Mouse (Mus musculus) CD4-positive, CD25-positive, alpha-beta regulatory T cell, adult 9 weeks (primary cell): ENCODE data around the gene Nek5. TPM values are rescaled to one million over a fixed set of nuclear protein-coding genes. Genes with fewer than 3 reads are reported as not detected.

Experiments used
- polyA plus RNA-seq: library from polyadenylated mRNA; unstranded; fragments of 100-300 nt; shearing (Covaris generic); gene quantifications from one replicate; pipeline ENCODE4 v1.2.1, GENCODE M21; 2017

Nek5 gene
- 0.12 TPM for polyA plus RNA-seq

DNA sequence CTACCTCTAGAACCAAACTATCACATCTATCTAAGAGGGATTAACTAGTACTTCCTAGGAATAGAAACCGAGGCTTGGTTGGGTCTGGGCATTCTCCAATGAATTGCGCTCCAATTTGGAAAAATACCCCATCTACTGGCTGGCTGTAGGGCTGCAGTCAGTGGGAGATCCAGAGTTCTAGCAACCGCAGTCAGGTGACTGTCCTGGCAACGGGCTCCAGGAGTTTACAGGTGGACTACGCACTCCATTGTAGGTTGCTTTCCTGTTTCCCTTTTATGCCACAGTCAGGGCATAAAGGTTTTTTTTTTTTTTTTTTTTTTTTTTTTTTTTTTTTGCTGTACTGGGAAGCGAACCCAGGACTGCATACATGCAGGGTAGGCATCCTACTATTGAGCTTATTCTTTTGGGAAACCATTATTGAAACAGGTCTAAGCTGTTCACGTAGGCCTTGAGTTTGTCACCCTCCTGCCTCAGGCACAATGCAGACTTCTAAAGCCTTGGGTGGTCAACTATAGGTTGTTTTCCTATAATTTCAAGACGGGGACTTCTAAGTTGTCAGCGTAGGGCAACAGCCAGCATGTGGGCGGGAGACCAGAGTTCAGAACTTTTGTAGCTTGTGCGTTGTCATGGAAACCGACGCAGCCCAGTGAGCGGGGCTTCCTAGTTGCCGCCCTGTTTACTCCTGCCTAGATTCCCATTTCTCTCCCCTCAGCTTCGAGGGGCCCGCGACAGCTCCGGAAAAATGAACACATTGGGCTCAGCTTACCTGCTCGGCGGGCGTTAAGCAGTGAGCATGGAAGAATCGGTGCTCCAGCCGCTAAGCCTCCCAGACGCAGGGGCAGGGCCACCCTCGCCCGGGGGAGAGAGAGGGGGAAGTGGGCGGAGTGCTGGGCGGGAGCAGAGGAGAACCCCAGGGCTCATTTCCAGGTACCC lies at the start of gene Nek5:
Gene Nek5 (minus strand): TSS at position 834 of the 933 bp plus-strand sequence.

DNA sequence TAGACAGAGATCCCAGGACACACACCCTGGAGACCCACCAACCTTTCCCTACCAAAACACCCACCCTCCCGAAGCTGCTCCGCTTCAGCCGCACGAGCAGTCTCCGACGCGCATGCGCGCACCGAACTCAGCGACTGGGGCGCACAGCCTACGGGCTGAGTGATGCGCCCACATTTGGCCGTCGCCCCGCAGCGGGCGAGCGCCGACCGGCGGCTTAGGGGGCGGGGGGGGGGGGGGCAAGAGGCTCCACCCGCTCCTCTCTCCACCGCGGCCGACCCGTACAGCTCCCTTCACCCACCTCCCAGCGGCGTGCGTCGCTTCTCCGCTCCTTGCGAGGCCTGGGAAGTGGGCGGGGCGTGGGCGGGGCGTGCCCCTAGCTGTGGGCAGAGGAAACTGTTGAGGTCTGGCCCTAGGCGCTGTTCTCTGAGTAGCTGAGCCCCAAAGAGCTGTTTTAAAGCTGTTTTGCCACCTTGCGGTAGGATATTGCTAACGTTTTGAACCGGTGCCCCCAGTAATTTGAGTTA lies 41.3 kb upstream of the Nek5 start, which contains the start of gene Nek3:
Gene Nek3 (minus strand): TSS at position 356 of the 524 bp plus-strand sequence.

GRCm38 (mm10) chr8:22060446-22060889 lies 64.4 kb downstream of the Nek5 start, which contains the start of gene Alg11:
Gene Alg11 (plus strand): TSS chr8:22060721.

GRCm38 (mm10) chr8:22059821-22060445 lies 64.9 kb downstream of the Nek5 start, which contains the start of gene Atp7b:
Gene Atp7b (minus strand): TSS chr8:22060305.

Other genes starting within 250 kb of the Nek5 start
- not detected for gene Defb9, start 239.6 kb downstream of the Nek5 start, polyA plus RNA-seq
- not detected for gene Defb11, start 218.6 kb downstream of the Nek5 start, polyA plus RNA-seq
- not detected for gene Defb15, start 192.3 kb downstream of the Nek5 start, polyA plus RNA-seq
- not detected for gene Defb35, start 186.7 kb downstream of the Nek5 start, polyA plus RNA-seq
- not detected for gene Defb13, start 178.3 kb downstream of the Nek5 start, polyA plus RNA-seq
- not detected for gene Fam90a1a, start 166.3 kb downstream of the Nek5 start, polyA plus RNA-seq
- not detected for gene Ccdc70, start 155.3 kb downstream of the Nek5 start, polyA plus RNA-seq
- gene Atp7b, start 64.7 kb downstream of the Nek5 start, polyA plus RNA-seq, result 0.20 TPM
- 13.0 TPM for gene Alg11, start 64.3 kb downstream of the Nek5 start, polyA plus RNA-seq
- gene Nek3, start 41.4 kb upstream of the Nek5 start, polyA plus RNA-seq, result 8.1 TPM
- 3.0 TPM for gene Ckap2, start 60.8 kb upstream of the Nek5 start, polyA plus RNA-seq
- gene Vps36, start 67.8 kb upstream of the Nek5 start, polyA plus RNA-seq, result 48.5 TPM
- gene Thsd1, start 102.3 kb upstream of the Nek5 start, polyA plus RNA-seq, result 0.65 TPM
- gene Tpte, start 158.4 kb upstream of the Nek5 start, polyA plus RNA-seq, result not detected